Mouse (Mus musculus): ENCODE results near the gene Gmeb2. TPM values are rescaled to one million over a fixed set of nuclear protein-coding genes. Genes with fewer than 3 reads are reported as not detected.
A peak's percentile ranks its signal among the peaks of the same experiment; 100 is the strongest.

Gmeb2 gene
- total and polyA plus RNA-seq, 3 experiments, result 11.6 to 20.7 (median 17.3) TPM

DNA sequence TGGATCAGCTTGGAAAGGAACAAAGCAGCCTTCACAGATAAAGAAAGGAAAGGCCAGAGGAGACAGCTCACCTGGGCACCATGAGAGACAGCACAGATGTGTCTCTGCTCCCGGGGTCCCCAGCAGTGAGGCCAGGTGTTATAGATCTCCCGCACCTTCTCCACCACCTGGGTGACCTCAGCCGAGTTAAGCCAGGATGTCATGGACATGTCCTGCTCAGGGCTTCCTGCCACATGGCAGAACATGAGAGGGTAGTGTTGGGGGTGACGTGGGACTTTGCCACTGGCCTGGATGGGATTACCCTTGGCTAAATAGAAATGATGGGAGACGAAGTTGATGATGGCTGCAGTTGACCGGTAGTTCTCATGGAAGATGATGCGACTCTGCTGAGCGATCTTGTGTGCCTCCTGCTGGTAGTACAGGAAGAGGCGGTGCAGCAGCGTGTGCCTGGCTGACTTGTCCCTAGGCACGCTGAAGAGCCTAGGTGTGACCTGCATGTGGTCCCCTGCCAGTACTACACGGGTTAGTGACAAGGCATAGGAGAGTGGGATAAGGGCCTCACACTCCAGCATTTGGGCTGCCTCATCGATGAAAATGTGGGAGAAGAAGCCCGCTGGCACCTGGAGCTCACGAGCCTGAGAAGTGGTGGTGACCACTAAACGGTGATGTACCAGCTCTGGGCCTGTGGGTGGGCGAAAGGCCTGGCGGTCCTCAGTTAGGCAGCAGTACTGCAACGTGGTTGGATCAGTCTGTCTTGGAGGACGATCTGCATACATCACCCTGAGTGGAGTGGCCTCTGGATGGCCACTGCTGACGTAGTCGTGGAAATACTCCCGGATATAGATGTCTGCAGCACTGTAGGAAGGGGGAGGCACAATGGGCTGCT is 51.9 kb downstream of the Gmeb2 start:
- Histone ChIP-seq H3K36me3 (replicated peaks in 1 of 2; ENCODE audit: control insufficient read depth in 1 of 2, insufficient read depth in 1 of 2, low read length in 1 of 2) (peaks cover 85 to 97% of the 10 kb centered on the region in 2 experiments), H3K4me1 (ENCODE audit: control insufficient read depth in 1 of 2, insufficient read depth in 2 of 2) (peaks cover 28 to 38% of the 10 kb centered on the region in 2 experiments), H3K79me2 (replicated peaks; ENCODE audit: control insufficient read depth, extremely low read depth, insufficient read depth, poor library complexity, severe bottlenecking) (peaks cover 3% of the 10 kb centered on the region), H3K4me3 (replicated peaks in 1 of 3; ENCODE audit: low read depth in 2 of 3, low read length in 2 of 3, poor library complexity in 1 of 3) (no peak overlapping the region), H3K27ac (ENCODE audit: insufficient read depth, low read depth) (no peak overlapping the region), H3K9me3 (replicated peaks; ENCODE audit: low read length) (no peaks in the 10 kb centered on the region), H3K27me3 (replicated peaks) (no peaks in the 10 kb centered on the region), H3K9ac (ENCODE audit: insufficient read depth, low read depth) (no peak overlapping the region), H3K4me2 (ENCODE audit: insufficient read depth, low read depth, poor library complexity, severe bottlenecking) (no peak overlapping the region)
- DNase-seq (ENCODE audit: extremely low read depth), result no peak
- TF ChIP-seq RAD21 (IDR thresholded peaks at IDR 0.05; ENCODE audit: low read depth, low read length) (peak; percentile 11), NELFE (IDR thresholded peaks at IDR 0.05; ENCODE audit: low read depth, low read length) (no peak), SMC3 (IDR thresholded peaks at IDR 0.05; ENCODE audit: low read depth, low read length) (peak; percentile 41), CTCF (conservative IDR thresholded peaks at IDR 0.05 in 1 of 2, IDR thresholded peaks at IDR 0.05 in 1 of 2; ENCODE audit: low read depth in 2 of 2, low read length in 2 of 2) (peak in 1 of 2 experiments; percentile 40; a peak in 2 of 4 replicates)
- dilution Hi-C loops (cut with MboI; ENCODE audit: extremely low pct_ligation_motif_present, extremely low pct_unique_long_range_greater_than_20kb, low sequenced_read_pairs), result no loop called here
- in situ Hi-C loops (cut with MboI; ENCODE audit: low pct_ligation_motif_present, low pct_unique_long_range_greater_than_20kb, low sequenced_read_pairs), result no loop called here

DNA sequence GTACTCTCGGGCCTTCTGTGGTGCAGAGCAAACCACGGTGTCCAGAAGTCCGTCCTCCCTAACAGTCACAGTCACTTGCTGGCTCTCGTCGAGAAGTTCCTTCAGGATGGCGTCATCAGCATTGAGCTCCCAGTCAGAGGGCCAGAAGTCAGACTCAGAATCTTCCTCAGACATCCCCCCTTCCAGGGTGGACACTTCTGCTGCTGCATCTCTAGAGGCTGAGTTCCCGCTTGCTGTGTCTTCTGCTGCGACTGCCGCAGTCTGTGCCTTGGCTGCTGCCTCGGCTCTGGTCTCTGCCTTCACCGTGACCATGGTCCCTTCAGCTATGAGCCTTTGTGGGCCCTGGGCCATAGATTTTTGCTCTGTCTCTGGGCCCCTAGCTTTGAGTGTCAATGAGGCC is 53.2 kb downstream of the Gmeb2 start:
- Histone ChIP-seq H3K27me3 (replicated peaks) (no peaks in the 10 kb centered on the region), H3K4me2 (ENCODE audit: insufficient read depth, low read depth, poor library complexity, severe bottlenecking) (no peak overlapping the region), H3K79me2 (replicated peaks; ENCODE audit: control insufficient read depth, extremely low read depth, insufficient read depth, poor library complexity, severe bottlenecking) (no peaks in the 10 kb centered on the region), H3K9me3 (replicated peaks; ENCODE audit: low read length) (no peaks in the 10 kb centered on the region), H3K27ac (ENCODE audit: insufficient read depth, low read depth) (no peak overlapping the region), H3K9ac (ENCODE audit: insufficient read depth, low read depth) (no peak overlapping the region), H3K4me3 (replicated peaks in 1 of 3; ENCODE audit: low read depth in 2 of 3, low read length in 2 of 3, poor library complexity in 1 of 3) (no peak overlapping the region), H3K36me3 (replicated peaks in 1 of 2; ENCODE audit: control insufficient read depth in 1 of 2, insufficient read depth in 1 of 2, low read length in 1 of 2) (peaks cover 88 to 97% of the 10 kb centered on the region in 2 experiments), H3K4me1 (ENCODE audit: control insufficient read depth in 1 of 2, insufficient read depth in 2 of 2) (peaks cover 16 to 25% of the 10 kb centered on the region in 2 experiments)
- dilution Hi-C loops (cut with MboI; ENCODE audit: extremely low pct_ligation_motif_present, extremely low pct_unique_long_range_greater_than_20kb, low sequenced_read_pairs) (no loop called here), in situ Hi-C loops (cut with MboI; ENCODE audit: low pct_ligation_motif_present, low pct_unique_long_range_greater_than_20kb, low sequenced_read_pairs) (loop anchor here (5.0 kb wide), 1 partner anchor 37 kb away; no protein-coding TSS in a partner anchor)
- DNase-seq (ENCODE audit: extremely low read depth), result no peak
- no peak for TF ChIP-seq USF2 (conservative IDR thresholded peaks at IDR 0.05; ENCODE audit: low read depth, low read length)
- no peak for TF ChIP-seq ETS1 (conservative IDR thresholded peaks at IDR 0.05; ENCODE audit: low read depth, low read length)
- no peak for TF ChIP-seq ZC3H11A (IDR thresholded peaks at IDR 0.05; ENCODE audit: low read depth, low read length)
- TF ChIP-seq E2F4 (IDR thresholded peaks at IDR 0.05; ENCODE audit: insufficient replicate concordance, low read depth, low read length), result no peak
- no peak for TF ChIP-seq MAX (IDR thresholded peaks at IDR 0.05; ENCODE audit: low read length)
- no peak for TF ChIP-seq PAX5 (IDR thresholded peaks at IDR 0.05; ENCODE audit: low read length)
- no peak for TF ChIP-seq NELFE (IDR thresholded peaks at IDR 0.05; ENCODE audit: low read depth, low read length)
- TF ChIP-seq TBP (conservative IDR thresholded peaks at IDR 0.05; ENCODE audit: low read depth, low read length), result no peak
- TF ChIP-seq MAFK (IDR thresholded peaks at IDR 0.05; ENCODE audit: insufficient replicate concordance, low read length), result no peak
- no peak for TF ChIP-seq SMC3 (IDR thresholded peaks at IDR 0.05; ENCODE audit: low read depth, low read length)
- TF ChIP-seq MAZ (IDR thresholded peaks at IDR 0.05; ENCODE audit: low read depth, low read length), result no peak
- no peak for TF ChIP-seq HCFC1 (IDR thresholded peaks at IDR 0.05; ENCODE audit: low read depth, low read length)
- no peak for TF ChIP-seq NRF1 (IDR thresholded peaks at IDR 0.05; ENCODE audit: low read depth, low read length)
